Mouse (Mus musculus): Measurements from ENCODE around the gene Hint3. TPM values are rescaled to one million over a fixed set of nuclear protein-coding genes. Genes with fewer than 3 reads are reported as not detected.
"Not testable (repeated sequence)": the region's sequence is repeated elsewhere in the genome, so short reads cannot be mapped to it uniquely, and the experiment has no call there.

Hint3 gene
- total and polyA plus RNA-seq, 3 experiments: 6.4 to 7.7 TPM; not detected in 1

GRCm38 (mm10) chr10:30638216-30638615 is 8.8 kb upstream of the Hint3 start:
- H3K9ac ChIP-seq (ENCODE audit: control insufficient read depth, low read depth, low read length, poor library complexity, severe bottlenecking): no peak overlapping the region
- TF ChIP-seq MAZ (IDR thresholded peaks at IDR 0.05; ENCODE audit: low read depth, low read length) (no peak), TCF12 (IDR thresholded peaks at IDR 0.05; ENCODE audit: low read depth, low read length) (no peak), MAX (IDR thresholded peaks at IDR 0.05; ENCODE audit: low read length) (no peak), TBP (IDR thresholded peaks at IDR 0.05; ENCODE audit: low read depth, low read length) (no peak), ZKSCAN1 (IDR thresholded peaks at IDR 0.05; ENCODE audit: low read depth, low read length) (no peak), HCFC1 (IDR thresholded peaks at IDR 0.05; ENCODE audit: low read depth, low read length) (no peak), MEF2A (IDR thresholded peaks at IDR 0.05; ENCODE audit: extremely low read depth, insufficient replicate concordance, low read depth, low read length, poor library complexity, severe bottlenecking) (no peak), BHLHE40 (IDR thresholded peaks at IDR 0.05; ENCODE audit: borderline replicate concordance, low read depth, low read length) (no peak), CTCF (IDR thresholded peaks at IDR 0.05 in 2 of 3, conservative IDR thresholded peaks at IDR 0.05 in 1 of 3; ENCODE audit: control insufficient read depth in 1 of 3, insufficient read depth in 1 of 3, low read depth in 2 of 3, low read length in 3 of 3, poor library complexity in 1 of 3, severe bottlenecking in 1 of 3) (no peak), ZC3H11A (IDR thresholded peaks at IDR 0.05; ENCODE audit: low read depth, low read length) (no peak), RCOR1 (IDR thresholded peaks at IDR 0.05; ENCODE audit: low read depth, low read length) (no peak), TAL1 (IDR thresholded peaks at IDR 0.05; ENCODE audit: low read length) (no peak), MAFK (IDR thresholded peaks at IDR 0.05; ENCODE audit: borderline replicate concordance, low read depth, low read length) (no peak), POLR2AphosphoS2 (IDR thresholded peaks at IDR 0.05; ENCODE audit: low read length) (no peak), GATA1 (IDR thresholded peaks at IDR 0.05; ENCODE audit: low read depth, low read length) (no peak), GABPA (IDR thresholded peaks at IDR 0.05; ENCODE audit: low read depth, low read length) (no peak), MYB (IDR thresholded peaks at IDR 0.05; ENCODE audit: low read depth, low read length) (no peak)
- no peaks in the 10 kb centered on the region for H3K9me3 ChIP-seq (replicated peaks; ENCODE audit: insufficient read depth, low read length)
- no peaks in the 10 kb centered on the region for H3K4me1 ChIP-seq (ENCODE audit: control insufficient read depth in 1 of 2, insufficient read depth in 2 of 2, low read length in 2 of 2)
- H3K79me2 ChIP-seq (ENCODE audit: control insufficient read depth, insufficient read depth, low read length, poor library complexity): no peaks in the 10 kb centered on the region
- H3K36me3 ChIP-seq (ENCODE audit: control insufficient read depth in 1 of 2, insufficient read depth in 2 of 2, low read length in 2 of 2): no peaks in the 10 kb centered on the region
- H3K27ac ChIP-seq (ENCODE audit: control insufficient read depth, low read depth, low read length): no peak overlapping the region
- H3K27me3 ChIP-seq (ENCODE audit: control insufficient read depth in 1 of 2, insufficient read depth in 2 of 2, low read length in 2 of 2): no peaks in the 10 kb centered on the region
- no peak for DNase-seq (ENCODE audit: low read depth, low spot score)
- no peak overlapping the region for H3K4me3 ChIP-seq (ENCODE audit: control insufficient read depth in 1 of 2, insufficient read depth in 1 of 2, low read depth in 2 of 2, low read length in 2 of 2)

GRCm38 (mm10) chr10:30636474-30637154 is 7.2 kb upstream of the Hint3 start:
- not testable (repeated sequence) for H3K27me3 ChIP-seq (ENCODE audit: control insufficient read depth in 1 of 2, insufficient read depth in 2 of 2, low read length in 2 of 2); H3K9ac ChIP-seq (ENCODE audit: control insufficient read depth, low read depth, low read length, poor library complexity, severe bottlenecking); H3K4me3 ChIP-seq (ENCODE audit: control insufficient read depth in 1 of 2, insufficient read depth in 1 of 2, low read depth in 2 of 2, low read length in 2 of 2); H3K27ac ChIP-seq (ENCODE audit: control insufficient read depth, low read depth, low read length); DNase-seq (ENCODE audit: low read depth, low spot score); H3K79me2 ChIP-seq (ENCODE audit: control insufficient read depth, insufficient read depth, low read length, poor library complexity); H3K9me3 ChIP-seq (replicated peaks; ENCODE audit: insufficient read depth, low read length); H3K4me1 ChIP-seq (ENCODE audit: control insufficient read depth in 1 of 2, insufficient read depth in 2 of 2, low read length in 2 of 2); H3K36me3 ChIP-seq (ENCODE audit: control insufficient read depth in 1 of 2, insufficient read depth in 2 of 2, low read length in 2 of 2)
